Mouse (Mus musculus): ENCODE results near the gene Rps28. TPM values are rescaled to one million over a fixed set of nuclear protein-coding genes. Genes with fewer than 3 reads are reported as not detected.

Gene Rps28
- polyA plus RNA-seq, 1 experiment, result 1,878 TPM

DNA sequence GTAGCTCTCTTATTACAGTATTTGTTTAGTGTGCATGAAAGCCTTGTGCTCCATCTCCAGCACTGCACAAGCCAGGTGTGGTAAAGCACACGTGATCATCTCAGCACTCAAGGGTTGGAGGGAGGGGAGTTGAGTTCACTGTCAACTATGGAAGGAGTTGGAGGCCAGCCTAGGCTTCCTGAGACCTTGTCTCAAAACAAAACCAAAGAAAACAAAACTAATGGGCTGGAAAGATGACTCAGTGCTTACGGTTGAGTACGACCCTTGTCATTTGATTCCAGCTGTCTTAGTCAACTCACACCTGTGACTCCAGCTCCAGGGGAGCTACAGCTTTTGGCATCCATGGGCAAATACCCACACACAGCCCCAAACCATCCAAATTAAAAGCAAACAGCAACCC, 11.9 kb downstream of the Rps28 start:
- no peak for DNase-seq (ENCODE audit: low spot score)

DNA sequence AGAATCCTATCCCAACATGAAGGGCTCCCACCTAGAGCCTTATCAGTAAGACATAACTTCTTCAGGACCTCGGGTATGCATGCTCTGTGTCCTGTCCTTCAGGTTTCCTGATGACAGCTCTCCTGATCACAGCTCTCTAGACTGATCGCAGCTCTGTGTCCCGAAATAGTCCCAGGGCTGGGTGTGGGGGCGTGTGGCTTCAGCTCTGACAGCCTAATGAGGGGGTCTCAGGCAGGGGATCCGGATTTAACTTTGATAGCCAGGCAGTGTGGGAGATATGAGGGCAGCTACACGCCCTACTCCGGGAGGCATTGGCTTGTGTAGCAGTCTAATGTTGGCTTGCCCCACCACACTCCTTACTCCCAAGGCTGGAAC, 13.2 kb downstream of the Rps28 start:
- DNase-seq (ENCODE audit: low spot score), result no peak

DNA sequence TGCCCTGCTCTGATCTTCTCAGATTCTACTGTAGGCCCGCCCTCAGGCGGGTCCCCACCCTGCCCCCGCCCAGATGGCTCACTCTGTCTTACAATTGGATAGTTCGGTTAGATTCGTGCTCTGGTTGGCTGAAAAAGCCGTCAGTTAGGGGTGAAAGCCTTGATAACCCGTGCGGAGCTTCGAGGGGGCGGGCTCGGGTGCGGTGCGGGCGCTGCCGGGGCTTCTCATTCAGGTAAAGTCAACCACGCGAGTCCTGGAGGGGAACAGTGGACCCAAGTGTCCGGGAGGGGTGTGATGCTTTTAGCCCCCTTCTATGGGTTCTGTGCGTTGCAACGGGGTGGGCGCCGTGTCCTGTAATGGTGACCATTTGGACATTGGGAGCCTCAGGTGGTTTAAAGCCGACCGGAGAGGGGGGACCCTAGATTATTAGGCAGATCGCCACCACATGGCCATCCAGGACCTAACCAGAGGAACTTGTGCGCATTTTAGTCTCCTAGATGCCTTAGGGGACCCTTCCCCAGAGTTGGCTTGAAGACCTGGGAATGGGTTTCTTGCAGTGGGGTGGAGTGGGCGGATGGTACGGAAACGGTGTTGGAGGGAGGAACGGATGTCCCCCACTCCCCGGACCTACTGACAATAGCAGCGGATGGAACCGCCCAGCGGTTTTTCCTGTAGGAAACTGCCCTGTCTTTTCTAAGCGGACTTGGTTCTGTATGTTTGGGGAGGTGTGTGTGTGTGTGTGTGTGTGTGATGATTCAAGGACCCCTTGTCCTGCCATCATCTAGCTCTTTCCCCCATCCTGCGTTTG, 13.8 kb downstream of the Rps28 start, which contains the start of gene Kank3:
Gene Kank3, plus strand, starts transcription at position 186 of the 808 bp plus-strand sequence.
- DNase-seq (ENCODE audit: low spot score), result peak; percentile 72

DNA sequence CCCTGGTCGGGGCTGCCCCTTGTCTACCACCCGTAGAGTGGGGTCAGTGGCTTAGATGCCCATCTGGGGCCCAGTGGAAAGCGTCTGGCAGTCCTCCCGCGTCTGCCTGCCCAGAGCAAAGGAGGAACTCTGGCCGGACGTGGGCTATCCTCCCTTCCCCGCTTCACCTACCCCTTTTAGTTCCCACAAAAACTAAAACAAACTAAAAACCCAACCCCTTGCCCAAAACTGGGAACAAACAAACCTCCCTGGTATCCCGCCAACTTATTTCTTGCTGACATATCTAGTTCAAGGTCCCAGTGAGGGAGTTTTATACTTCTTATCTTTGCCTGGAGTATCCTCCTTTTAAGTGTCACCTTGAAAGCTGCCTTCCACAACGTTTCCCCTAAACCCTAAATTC, 16.2 kb downstream of the Rps28 start:
- no peak for DNase-seq (ENCODE audit: low spot score)

- no peak for DNase-seq (ENCODE audit: low spot score)
Observed at GRCm38 (mm10) chr17:33807181-33807888, 17.0 kb downstream of the Rps28 start.

GRCm38 (mm10) chr17:33804745-33805144, 19.6 kb downstream of the Rps28 start:
- DNase-seq (ENCODE audit: low spot score), result no peak

DNA sequence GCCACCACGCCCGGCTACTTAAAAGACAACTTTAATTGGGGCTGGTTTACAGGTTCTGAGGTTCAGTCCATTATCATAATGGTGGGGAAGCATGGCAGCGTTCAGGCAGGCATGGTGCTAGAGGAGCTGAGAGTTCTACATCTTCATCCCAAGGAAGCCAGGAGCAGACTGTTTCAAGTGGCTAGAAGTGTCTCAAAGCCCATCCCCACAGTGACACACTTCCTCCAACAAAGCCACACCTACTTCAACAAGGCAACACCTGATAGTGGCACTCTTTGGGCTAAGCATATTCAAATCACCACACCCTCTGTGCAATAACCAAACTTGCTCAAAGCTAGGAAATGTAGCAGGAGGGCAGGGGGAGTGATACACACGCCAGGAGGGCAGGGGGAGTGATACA, 20.2 kb downstream of the Rps28 start:
- no peak for DNase-seq (ENCODE audit: low spot score)

GRCm38 (mm10) chr17:33802221-33802620, 22.1 kb downstream of the Rps28 start:
- no peak for DNase-seq (ENCODE audit: low spot score)

- DNase-seq (ENCODE audit: low spot score), result no peak
Observed at GRCm38 (mm10) chr17:33799277-33799676, 25.1 kb downstream of the Rps28 start.

GRCm38 (mm10) chr17:33798306-33798705, 26.1 kb downstream of the Rps28 start:
- no peak for DNase-seq (ENCODE audit: low spot score)

- no peak for DNase-seq (ENCODE audit: low spot score)
Observed at GRCm38 (mm10) chr17:33788732-33789131, 35.6 kb downstream of the Rps28 start.

DNA sequence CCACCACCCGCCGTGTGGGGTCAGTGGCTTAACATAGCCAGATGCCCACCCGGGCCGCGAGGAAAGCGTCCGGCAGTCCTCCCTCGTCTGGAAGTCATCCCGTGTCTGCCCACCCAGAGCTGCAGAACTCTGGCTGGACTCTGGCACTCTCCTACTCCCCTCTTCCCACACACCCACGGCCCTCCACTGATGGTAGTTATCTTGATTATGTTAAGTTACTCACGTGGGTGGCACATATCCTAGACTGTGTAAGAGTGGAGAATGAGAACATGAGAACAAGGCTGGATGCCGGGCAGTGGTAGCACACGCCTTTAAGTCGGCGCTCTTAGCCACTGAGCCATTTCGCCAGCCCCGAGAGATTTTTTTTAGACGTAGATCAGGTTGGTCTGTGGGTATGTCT, 38.0 kb downstream of the Rps28 start:
- no peak for DNase-seq (ENCODE audit: low spot score)

GRCm38 (mm10) chr17:33784939-33785338, 39.4 kb downstream of the Rps28 start:
- DNase-seq (ENCODE audit: low spot score), result no peak

DNA sequence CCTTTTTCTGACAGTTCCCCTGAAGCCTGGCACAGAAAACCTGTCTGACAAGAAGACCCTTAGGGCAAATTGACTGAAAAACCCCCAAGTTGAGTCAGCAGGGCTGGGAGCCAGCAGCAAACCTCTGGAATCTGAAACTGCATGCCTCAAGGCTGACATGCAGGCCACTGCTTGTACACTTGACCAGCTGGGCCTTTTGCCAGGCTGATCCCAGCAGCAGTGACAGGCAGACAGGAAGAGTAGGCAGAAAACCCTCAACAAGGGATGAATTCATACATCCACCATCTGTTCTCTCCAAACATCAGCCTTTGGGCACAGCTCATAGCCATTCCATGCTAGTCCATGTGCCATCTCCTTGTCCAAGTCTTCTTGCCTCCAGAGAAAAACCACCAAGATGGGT, 41.0 kb downstream of the Rps28 start:
- DNase-seq (ENCODE audit: low spot score), result peak; percentile 58

- no peak for DNase-seq (ENCODE audit: low spot score)
Observed at GRCm38 (mm10) chr17:33782067-33782466, 42.3 kb downstream of the Rps28 start.

- peak; percentile 58 for DNase-seq (ENCODE audit: low spot score)
Observed at GRCm38 (mm10) chr17:33781124-33781977, 43.0 kb downstream of the Rps28 start, which contains the start of gene Angptl4. Angptl4 (minus strand) TSS chr17:33781830.

GRCm38 (mm10) chr17:33780431-33780830, 43.9 kb downstream of the Rps28 start:
- DNase-seq (ENCODE audit: low spot score), result no peak

- DNase-seq (ENCODE audit: low spot score), result no peak
Observed at GRCm38 (mm10) chr17:33779967-33780295, 44.4 kb downstream of the Rps28 start.

- DNase-seq (ENCODE audit: low spot score), result peak; percentile 68
Observed at GRCm38 (mm10) chr17:33779271-33779966, 44.9 kb downstream of the Rps28 start.

DNA sequence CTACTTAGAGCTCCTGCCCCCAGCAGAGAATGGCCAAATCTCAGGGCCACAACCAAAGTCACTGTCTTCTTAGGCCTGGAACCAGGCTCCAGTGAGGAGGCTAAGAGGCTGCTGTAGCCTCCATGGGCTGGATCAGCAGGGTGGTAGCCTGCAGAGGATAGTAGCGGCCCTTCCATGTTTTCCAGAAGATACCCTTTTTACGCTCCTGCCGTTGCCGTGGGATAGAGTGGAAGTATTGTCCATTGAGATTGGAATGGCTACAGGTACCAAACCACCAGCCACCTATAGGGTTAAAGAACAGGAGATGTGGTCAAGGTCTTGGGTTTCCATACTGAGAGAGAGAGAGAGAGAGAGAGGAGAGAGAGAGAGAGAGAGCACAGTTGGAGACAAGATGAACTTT, 49.1 kb downstream of the Rps28 start:
- no peak for DNase-seq (ENCODE audit: low spot score)

DNA sequence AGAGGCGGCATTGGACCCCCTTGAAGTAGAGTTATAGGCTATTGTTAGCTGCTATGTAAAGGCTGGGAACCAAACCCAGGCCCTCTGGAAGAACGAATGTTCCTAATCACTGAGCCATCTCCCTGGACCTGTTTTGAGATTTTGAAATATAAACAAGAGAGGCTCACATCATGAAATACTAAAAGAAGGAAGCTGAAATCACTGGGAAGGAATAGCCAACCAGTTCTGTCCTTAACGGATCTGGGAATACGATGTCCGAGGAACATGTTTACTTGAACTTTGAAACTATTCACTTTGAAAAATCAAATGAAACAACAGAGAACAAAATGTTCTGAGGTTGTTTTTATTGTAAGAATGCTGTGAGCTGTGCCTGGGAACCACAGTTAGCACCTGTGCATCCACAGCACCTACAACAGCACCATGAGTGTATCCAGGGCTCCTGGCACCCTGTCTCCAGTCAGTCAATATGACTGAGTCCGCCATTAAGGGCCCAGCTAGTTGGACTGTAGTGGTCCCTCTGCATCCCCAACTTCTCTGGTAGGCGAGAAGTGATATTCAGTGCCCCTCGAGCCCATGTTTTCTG, 49.7 kb downstream of the Rps28 start:
- DNase-seq (ENCODE audit: low spot score), result no peak

Measured in urinary bladder, adult 2 months (tissue).